Mouse (Mus musculus) lung, adult 2 months (tissue): ENCODE results near the gene Iqgap3. TPM values are rescaled to one million over a fixed set of nuclear protein-coding genes. Genes with fewer than 3 reads are reported as not detected.

Experiments used
- DNase-seq: peaks from one replicate; pipeline ENCODE4 v3.0.0; 2022
- H3K4me1 ChIP-seq: fragments of 200-500 bp; 2 replicates; pipeline ENCODE4 v1.6.1; 2011; ENCODE audit warnings: low read length; ENCODE audit not compliant: control insufficient read depth, insufficient read depth
- H3K4me3 ChIP-seq: fragments of 200-500 bp; replicated peaks from 2 replicates; pipeline ENCODE3; 2011; ENCODE audit warnings: low read depth, mild to moderate bottlenecking, control low read depth, low read length; ENCODE audit errors: extremely low read depth
- CTCF ChIP-seq: fragments of 200-500 bp; IDR thresholded peaks from 2 replicates; pipeline ENCODE4 v1.5.1; 2011; ENCODE audit warnings: mild to moderate bottlenecking, low read length, control low read depth; ENCODE audit not compliant: insufficient read depth
- POLR2A ChIP-seq: fragments of 200-500 bp; IDR thresholded peaks from 2 replicates; pipeline ENCODE4 v1.6.1; 2011; ENCODE audit warnings: low read depth, mild to moderate bottlenecking, control low read depth, low read length, borderline replicate concordance; ENCODE audit errors: extremely low read depth
- WGBS: fragments of 180-500 bp; shearing (Covaris S2); methylation state at CpG from one replicate; pipeline ENCODE4 v1.1.7; 2018; 5-methylcytosine and 5-hydroxymethylcytosine counted together
- polyA plus RNA-seq: library from polyadenylated mRNA; depleted of rRNA; stranded (reverse); fragments of >200 nt; gene quantifications from 2 replicates; pipeline ENCODE4 v1.2.3, GENCODE M21; 2012; rRNA removed

Gene Iqgap3
- polyA plus RNA-seq: 1.8 and 2.5 TPM in 2 replicates

DNA sequence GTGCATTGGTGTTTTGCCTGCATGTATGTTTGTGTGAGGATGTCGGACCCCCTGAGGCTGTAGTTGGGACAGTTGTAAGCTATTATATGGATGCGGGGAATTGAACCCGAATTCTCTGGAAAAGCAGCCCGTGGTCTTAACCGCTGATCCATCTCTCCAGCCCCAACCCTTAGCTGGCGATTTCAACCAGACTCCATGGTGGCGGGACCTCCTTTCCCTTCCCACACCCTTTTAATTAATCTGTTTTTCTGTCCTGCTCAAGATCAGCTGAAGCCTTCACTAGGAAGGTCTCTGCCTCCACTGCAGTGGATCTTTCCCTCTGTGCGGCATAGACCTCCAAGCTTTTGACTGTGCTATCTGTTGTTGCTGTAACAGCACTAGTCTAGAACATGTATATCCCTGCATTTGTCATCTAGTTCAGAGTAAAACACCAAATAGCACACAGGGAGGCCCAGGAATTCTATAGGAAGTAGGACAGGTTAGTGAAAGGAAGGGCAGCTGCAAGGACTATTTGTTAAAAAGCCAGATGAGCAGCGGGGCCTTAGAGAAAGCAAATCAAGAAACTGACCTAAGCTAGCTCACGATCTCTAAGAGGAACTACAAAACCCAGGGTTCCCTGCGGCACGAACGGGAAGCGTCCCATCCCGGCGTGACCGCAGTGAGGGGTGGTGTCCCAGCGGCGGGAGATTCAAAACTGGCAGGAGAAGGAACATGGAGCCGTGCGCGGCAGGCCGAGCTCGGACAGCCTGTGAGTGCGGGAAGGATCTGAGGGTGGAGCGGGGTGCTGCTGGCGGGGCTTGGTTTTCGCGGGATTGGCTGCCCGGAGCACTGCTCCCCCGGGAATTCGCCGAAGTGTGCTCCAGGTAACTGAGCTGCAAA, at the start of gene Iqgap3:
Gene Iqgap3, plus strand, starts transcription at position 627 of the 879 bp plus-strand sequence.
- no peak for TF ChIP-seq CTCF
- no peak for TF ChIP-seq POLR2A
- WGBS: 20% methylated on average over 33 of the region's 33 CpGs
- DNase-seq: peak; percentile 83

GRCm38 (mm10) chr3:88033506-88033905, 48.3 kb upstream of the Iqgap3 start:
- WGBS: 45% methylated on average over 5 of the region's 5 CpGs
- Histone ChIP-seq H3K4me3 (no peak overlapping the region), H3K4me1 (no peaks in the 10 kb centered on the region; the same call in 1 of the 2 replicates)
- peak; percentile 29 for DNase-seq
- TF ChIP-seq POLR2A (no peak), CTCF (no peak)

More for the DNA sequence above, at the start of gene Iqgap3:
- Histone ChIP-seq H3K4me3 (peak within 1 kb of the TSS; percentile 7), H3K4me1 (peaks cover 2% of the 10 kb centered on the region; the same call in 1 of the 2 replicates)

DNA sequence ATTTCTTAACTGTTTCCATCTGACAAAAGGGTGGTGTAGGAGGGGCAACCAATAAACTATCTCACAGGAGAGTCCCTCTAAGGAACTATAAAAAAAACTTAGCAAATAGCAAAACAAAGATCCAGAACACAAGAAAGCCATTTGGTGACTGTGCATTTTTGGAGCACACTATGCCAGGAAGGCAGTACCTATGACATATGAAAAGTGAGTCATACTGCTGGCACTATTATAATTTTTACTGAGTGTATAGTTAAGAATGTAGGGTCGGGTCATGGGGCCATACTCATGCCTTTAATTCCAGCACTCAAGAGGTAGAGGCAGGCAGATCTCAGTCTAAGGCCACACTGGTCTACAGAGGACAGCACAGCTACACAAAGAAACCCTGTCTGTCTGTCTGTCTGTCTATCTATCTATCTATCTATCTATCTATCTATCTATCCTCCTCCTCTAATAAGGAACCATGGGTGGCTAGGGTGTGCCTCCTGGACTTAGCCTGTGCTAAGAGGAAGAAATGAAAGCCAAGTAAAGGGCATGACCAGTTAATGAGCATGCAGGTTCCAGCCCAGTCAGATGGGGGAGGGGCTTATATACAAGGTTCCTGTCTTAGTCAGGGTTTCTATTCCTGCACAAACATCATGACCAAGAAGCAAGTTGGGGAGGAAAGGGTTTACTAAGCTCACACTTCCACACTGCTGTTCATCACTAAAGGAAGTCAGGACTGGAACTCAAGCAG, 46.0 kb upstream of the Iqgap3 start:
- no peak for DNase-seq
- TF ChIP-seq CTCF: no peak
- no peak for TF ChIP-seq POLR2A
- Histone ChIP-seq H3K4me3 (no peak overlapping the region), H3K4me1 (no peaks in the 10 kb centered on the region; the same call in 1 of the 2 replicates)
- 55% methylated on average over 1 of the region's 1 CpGs for WGBS

GRCm38 (mm10) chr3:88042661-88043421, 38.9 kb upstream of the Iqgap3 start, which contains the start of gene Gpatch4:
Gene Gpatch4, plus strand, starts transcription at chr3:88043108.
- DNase-seq: peak; percentile 73
- TF ChIP-seq POLR2A: peak; percentile 85; the same call in 1 of the 2 replicates
- no peak for TF ChIP-seq CTCF
- H3K4me3 ChIP-seq: peak within 1 kb of the TSS; percentile 92
- peaks cover 3% of the 10 kb centered on the region for H3K4me1 ChIP-seq
- WGBS: 6% methylated on average over 36 of the region's 36 CpGs

DNA sequence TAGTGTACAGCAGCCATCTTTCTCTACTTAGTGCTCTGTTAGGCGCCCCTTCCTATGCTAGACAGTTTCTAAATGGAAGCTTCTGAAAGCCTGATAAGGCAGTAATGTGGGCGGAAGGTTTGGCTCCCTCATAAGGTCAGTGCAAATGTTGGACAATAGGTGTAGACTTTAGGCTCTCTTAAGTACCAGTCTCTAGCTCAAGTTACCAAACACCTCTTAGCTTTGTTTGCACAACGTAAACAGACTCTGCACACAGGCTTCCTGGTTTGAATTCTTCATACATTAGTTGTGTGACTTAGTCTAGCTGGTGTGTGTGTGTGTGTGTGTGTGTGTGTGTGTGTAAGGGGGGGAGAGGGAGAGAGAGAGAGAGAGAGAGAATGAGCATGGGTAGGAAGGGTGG, 32.2 kb upstream of the Iqgap3 start:
- 34% methylated on average over 3 of the region's 3 CpGs for WGBS
- H3K4me1 ChIP-seq: peaks cover 3% of the 10 kb centered on the region
- no peak for TF ChIP-seq POLR2A
- TF ChIP-seq CTCF: no peak
- no peak overlapping the region for H3K4me3 ChIP-seq
- DNase-seq: no peak

GRCm38 (mm10) chr3:88057030-88057429, 24.7 kb upstream of the Iqgap3 start:
- WGBS: 85% methylated on average over 6 of the region's 6 CpGs
- Histone ChIP-seq H3K4me1 (peaks cover 8% of the 10 kb centered on the region), H3K4me3 (no peak overlapping the region)
- DNase-seq: no peak
- TF ChIP-seq POLR2A: no peak
- TF ChIP-seq CTCF: no peak

DNA sequence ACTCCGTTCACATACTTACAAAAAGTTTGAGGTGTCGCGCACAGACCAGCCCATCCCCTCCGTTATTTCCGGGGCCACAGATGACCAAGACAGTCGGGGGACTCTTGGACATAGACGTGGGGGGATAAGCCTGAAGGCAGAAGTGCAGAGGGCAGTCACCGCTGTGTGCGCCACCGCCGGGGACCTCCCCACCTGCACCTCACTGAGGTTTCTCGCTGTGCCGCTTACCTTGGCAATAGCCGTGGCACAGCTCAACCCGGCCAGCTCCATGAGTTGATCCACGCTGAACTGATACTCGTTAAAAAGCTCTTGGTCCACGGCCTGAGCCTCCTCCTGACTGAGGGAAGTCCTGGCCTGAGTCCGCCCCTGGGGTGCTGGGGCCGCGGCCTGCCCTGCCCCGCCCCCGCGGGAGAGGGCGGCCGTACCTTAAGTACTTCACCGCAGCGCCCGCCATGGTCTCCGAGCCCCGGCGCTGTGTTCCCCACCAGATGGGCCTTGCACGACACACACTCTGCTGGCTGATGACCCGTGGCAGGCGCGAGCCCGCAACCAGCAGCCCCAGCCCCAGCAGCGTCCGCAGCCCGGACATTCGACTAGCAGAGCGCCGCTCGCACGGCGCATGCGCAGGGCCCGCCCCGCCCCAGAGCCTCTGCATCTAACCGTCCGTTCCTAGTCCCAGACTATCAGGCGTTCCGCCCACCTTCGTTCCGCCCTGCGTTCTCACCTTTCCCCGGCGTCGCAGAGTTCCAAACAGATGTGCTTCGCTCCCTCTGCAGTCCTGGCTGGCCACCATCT, 23.7 kb upstream of the Iqgap3 start, which contains the start of gene Naxe:
Gene Naxe, minus strand, starts transcription at position 594 of the 795 bp plus-strand sequence.
- peak; percentile 85 for DNase-seq

DNA sequence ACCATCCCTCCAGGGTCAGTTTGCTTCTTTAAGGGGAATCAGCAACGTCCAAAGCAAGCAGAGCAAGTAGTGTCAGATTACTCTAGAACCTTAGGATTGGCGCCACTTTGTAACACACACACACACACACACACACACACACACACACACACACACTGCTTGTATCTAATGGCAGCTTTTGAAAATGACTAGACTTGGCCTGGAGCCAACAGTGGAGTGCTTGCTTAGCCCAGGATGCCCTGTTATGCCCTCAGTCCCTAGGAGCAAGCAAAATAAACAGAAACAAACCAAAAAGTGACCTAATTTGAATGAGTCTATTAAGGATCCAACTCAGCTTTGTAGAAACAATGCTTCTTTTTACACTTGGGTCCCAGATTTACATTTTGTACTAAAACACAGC, 13.4 kb upstream of the Iqgap3 start:
- peak; percentile 55 for DNase-seq
- TF ChIP-seq POLR2A (no peak), CTCF (no peak)
- no peak overlapping the region for H3K4me3 ChIP-seq
- 20% methylated on average over 2 of the region's 2 CpGs for WGBS
- no peaks in the 10 kb centered on the region for H3K4me1 ChIP-seq

More for the DNA sequence above, 23.7 kb upstream of the Iqgap3 start, which contains the start of gene Naxe:
- peak within 1 kb of the TSS; percentile 90 for H3K4me3 ChIP-seq
- H3K4me1 ChIP-seq: peaks cover 8% of the 10 kb centered on the region
- under 1% methylated on average over 60 of the region's 60 CpGs for WGBS
- TF ChIP-seq CTCF (no peak), POLR2A (peak; percentile 89)
